Mouse (Mus musculus) midbrain, embryonic 13.5 days (tissue): ENCODE measurements around the gene Tmem9b. TPM values are rescaled to one million over a fixed set of nuclear protein-coding genes. Genes with fewer than 3 reads are reported as not detected.

Experiments used
- ATAC-seq: fragments of 200-750 bp; cut with Nextera tagmentation; 2 replicates; pipeline ENCODE4 v1.8.0; 2017; ENCODE audit warnings: mild to moderate bottlenecking, moderate TSS enrichment, moderate library complexity
- H3K27ac ChIP-seq: fragments of 300-500 bp; sonication (generic); 2 replicates; pipeline ENCODE4 v1.5.1; 2015; ENCODE audit warnings: inconsistent platforms, mild to moderate bottlenecking, moderate library complexity
- H3K27me3 ChIP-seq: fragments of 300-500 bp; sonication (generic); 2 replicates; pipeline ENCODE4 v1.6.1; 2015; ENCODE audit warnings: mild to moderate bottlenecking, inconsistent platforms
- H3K36me3 ChIP-seq: fragments of 300-500 bp; sonication (generic); 2 replicates; pipeline ENCODE4 v1.6.1; 2015; ENCODE audit warnings: mild to moderate bottlenecking, inconsistent platforms
- H3K4me1 ChIP-seq: fragments of 300-500 bp; sonication (generic); replicated peaks from 2 replicates; pipeline ENCODE4 v1.6.1; 2015; ENCODE audit warnings: inconsistent platforms
- H3K4me2 ChIP-seq: fragments of 300-500 bp; sonication (generic); replicated peaks from 2 replicates; pipeline ENCODE4 v1.6.1; 2015; ENCODE audit warnings: moderate library complexity, mild to moderate bottlenecking, inconsistent platforms
- H3K4me3 ChIP-seq: fragments of 300-500 bp; sonication (generic); replicated peaks from 2 replicates; pipeline ENCODE4 v1.5.1; 2015; ENCODE audit warnings: mild to moderate bottlenecking, inconsistent platforms
- H3K9ac ChIP-seq: fragments of 300-500 bp; sonication (generic); replicated peaks from 2 replicates; pipeline ENCODE4 v1.6.1; 2015; ENCODE audit warnings: mild to moderate bottlenecking, inconsistent platforms
- H3K9me3 ChIP-seq: fragments of 300-500 bp; sonication (generic); 2 replicates; pipeline ENCODE4 v1.6.1; 2016; ENCODE audit warnings: mild to moderate bottlenecking, inconsistent platforms
- WGBS: fragments of 180-500 bp; shearing (Covaris S2); methylation state at CpG from one replicate; pipeline ENCODE4 v1.1.7; 2015; 5-methylcytosine and 5-hydroxymethylcytosine counted together
- polyA plus RNA-seq: library from polyadenylated mRNA; unstranded; fragments of >200 nt; fragmentation: Nextera tagmentation; extraction: Ambion mirVana; gene quantifications from 2 replicates; pipeline ENCODE4 v1.2.1, GENCODE M21; 2015

Gene Tmem9b
- 86.2 and 91.1 TPM in 2 replicates for polyA plus RNA-seq

DNA sequence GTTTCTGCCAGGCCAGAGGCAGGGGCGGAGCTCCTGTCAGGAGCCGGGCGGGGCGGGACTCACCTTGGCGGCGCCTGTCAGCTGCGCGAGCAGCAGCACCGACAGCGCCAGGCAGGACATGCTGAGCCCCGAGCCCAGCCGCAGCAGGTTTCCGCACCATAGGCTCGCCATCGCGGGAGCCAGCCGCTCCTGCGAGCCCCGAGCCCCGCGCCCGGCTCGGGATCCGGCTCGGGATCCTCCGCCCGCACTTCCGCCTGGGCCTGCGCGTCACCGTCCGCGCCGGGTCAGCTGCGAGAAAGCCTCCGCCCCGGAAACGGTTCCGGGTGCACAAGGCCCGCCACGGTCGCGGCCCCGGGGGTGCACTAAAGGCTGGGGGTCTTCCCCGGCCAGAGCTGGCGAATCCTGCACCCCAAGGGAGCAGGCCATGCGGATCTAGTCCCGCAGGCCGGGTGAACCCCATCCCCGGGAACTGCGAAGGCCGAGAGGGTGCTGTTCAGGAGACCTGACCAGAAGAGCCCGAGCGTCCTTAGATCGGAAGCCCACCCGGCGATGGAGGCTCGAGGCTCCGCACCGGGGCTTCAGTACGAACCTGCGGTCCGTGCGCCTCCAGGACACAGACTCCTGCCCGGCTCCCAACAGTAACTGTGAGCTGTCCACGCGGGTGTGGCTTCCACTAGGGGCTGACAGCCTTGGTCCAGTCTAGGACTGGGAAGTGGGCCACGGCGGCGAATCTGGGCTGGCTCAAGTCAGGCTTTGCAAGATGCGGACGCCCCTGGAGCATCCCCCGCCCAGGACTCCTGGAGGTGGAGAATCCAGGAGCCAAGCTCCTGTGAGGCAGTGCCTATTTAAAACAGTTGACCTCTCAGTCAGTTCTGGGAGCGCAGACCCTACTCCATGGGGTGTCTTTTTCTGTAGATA, at the start of gene Tmem9b:
Gene Tmem9b, minus strand, starts transcription at position 868 of the 918 bp plus-strand sequence.
- Histone ChIP-seq H3K9ac (peak within 1 kb of the TSS; percentile 97), H3K36me3 (peaks cover 5% of the 10 kb centered on the region), H3K4me1 (peaks cover 25% of the 10 kb centered on the region), H3K4me2 (peak within 1 kb of the TSS; percentile 93), H3K27ac (peak within 1 kb of the TSS; percentile 87), H3K27me3 (no peaks in the 10 kb centered on the region), H3K4me3 (peak within 1 kb of the TSS; percentile 91), H3K9me3 (no peaks in the 10 kb centered on the region)
- under 1% methylated on average over 74 of the region's 74 CpGs for WGBS
- peak; percentile 95 for ATAC-seq

DNA sequence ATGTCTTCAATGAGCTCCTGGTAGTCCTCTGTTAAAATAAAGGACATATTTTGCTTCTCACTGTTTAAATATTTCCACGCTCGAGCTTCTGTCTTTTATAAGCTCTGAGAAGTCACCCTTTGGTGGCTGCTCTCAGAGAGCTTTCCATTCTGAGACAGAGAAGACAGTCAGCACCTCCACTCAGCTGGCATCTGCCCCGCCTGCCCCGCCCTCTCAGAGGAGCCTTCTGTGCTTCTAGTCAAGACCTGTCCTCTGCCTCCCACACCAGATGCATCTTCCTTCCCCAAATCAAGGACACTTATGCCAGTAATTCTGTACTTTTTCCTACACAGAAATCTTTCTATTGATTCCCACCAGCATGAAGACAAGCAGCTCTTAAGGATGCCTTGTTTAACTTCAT, 48.0 kb upstream of the Tmem9b start:
- no peaks in the 10 kb centered on the region for H3K36me3 ChIP-seq
- no peak for ATAC-seq
- H3K4me2 ChIP-seq = no peak overlapping the region
- H3K27ac ChIP-seq = no peak overlapping the region
- H3K27me3 ChIP-seq = no peaks in the 10 kb centered on the region
- no peak overlapping the region for H3K4me3 ChIP-seq
- no peaks in the 10 kb centered on the region for H3K9me3 ChIP-seq
- no peak overlapping the region for H3K9ac ChIP-seq
- no peaks in the 10 kb centered on the region for H3K4me1 ChIP-seq
- 87% methylated on average over 4 of the region's 4 CpGs for WGBS

DNA sequence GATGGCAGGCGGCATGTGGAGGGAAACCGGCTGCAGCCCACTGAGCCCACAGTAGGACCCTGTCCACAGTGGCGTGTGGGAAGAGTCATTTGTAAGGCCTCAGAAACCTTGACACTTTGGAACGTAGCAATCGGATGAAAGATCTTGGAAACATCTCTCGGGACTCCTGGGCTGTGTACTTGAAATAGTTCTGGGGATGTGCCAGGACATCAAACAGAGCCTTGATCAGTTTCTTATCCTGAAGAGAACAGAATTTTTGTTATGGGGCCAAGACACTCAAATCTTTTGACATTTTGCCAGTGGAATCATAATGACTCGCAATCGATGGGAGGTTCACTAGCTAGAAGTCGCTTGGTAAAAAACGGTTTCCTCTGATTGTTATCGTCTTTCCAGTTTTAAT, 46.5 kb upstream of the Tmem9b start:
- Histone ChIP-seq H3K9me3 (no peaks in the 10 kb centered on the region), H3K27me3 (no peaks in the 10 kb centered on the region), H3K4me2 (no peak overlapping the region), H3K4me3 (no peak overlapping the region), H3K9ac (no peak overlapping the region), H3K27ac (no peak overlapping the region), H3K36me3 (no peaks in the 10 kb centered on the region), H3K4me1 (no peaks in the 10 kb centered on the region)
- ATAC-seq = no peak
- WGBS = 86% methylated on average over 11 of the region's 11 CpGs

DNA sequence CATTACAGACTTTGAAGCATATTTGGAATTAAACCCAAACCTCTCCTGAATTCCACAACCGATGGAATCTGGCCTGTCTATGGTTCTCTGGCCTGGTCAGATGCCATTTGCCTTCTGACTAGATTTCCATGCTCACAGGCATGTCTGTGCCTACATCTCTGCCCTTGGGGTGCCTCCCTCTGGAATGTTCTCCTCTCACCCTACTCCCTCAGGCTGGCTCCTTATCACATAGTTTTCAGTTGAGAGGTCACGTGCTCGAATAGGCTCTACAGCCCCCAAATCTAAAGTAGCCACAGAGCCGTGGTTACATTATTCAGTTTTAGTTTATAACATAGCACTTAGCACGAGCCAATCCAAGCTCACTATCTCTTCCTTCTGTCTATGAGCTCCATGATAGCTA, 42.9 kb upstream of the Tmem9b start:
- Histone ChIP-seq H3K36me3 (no peaks in the 10 kb centered on the region), H3K4me2 (no peak overlapping the region), H3K27me3 (no peaks in the 10 kb centered on the region; the same call in 1 of the 2 replicates), H3K9ac (no peak overlapping the region), H3K27ac (no peak overlapping the region), H3K4me3 (no peak overlapping the region), H3K9me3 (no peaks in the 10 kb centered on the region), H3K4me1 (no peaks in the 10 kb centered on the region)
- WGBS = 86% methylated on average over 5 of the region's 5 CpGs
- ATAC-seq = no peak

DNA sequence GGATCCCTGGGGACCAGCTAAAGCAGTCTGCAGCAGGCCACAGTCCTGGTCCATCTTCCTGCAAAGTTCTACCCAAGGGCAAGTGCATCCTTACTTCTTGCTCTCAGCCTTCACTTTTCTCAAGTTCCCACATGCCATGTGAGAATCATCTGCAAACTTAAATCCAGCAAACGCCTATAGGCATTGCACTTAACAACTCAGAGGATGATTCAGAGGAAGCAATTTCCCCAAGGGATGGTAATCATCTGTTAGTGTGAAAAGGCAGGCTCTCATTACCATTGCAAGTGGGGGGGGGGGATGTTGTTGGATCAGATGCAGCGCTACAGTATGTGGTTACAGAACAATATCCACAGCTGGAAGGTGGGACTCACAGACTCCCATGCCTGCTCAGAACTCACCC, 41.9 kb upstream of the Tmem9b start:
- Histone ChIP-seq H3K9ac (no peak overlapping the region), H3K4me1 (no peaks in the 10 kb centered on the region), H3K4me2 (no peak overlapping the region), H3K36me3 (no peaks in the 10 kb centered on the region), H3K27ac (no peak overlapping the region), H3K4me3 (no peak overlapping the region), H3K9me3 (no peaks in the 10 kb centered on the region), H3K27me3 (no peaks in the 10 kb centered on the region; the same call in 1 of the 2 replicates)
- ATAC-seq = no peak
- 73% methylated on average over 2 of the region's 2 CpGs for WGBS

DNA sequence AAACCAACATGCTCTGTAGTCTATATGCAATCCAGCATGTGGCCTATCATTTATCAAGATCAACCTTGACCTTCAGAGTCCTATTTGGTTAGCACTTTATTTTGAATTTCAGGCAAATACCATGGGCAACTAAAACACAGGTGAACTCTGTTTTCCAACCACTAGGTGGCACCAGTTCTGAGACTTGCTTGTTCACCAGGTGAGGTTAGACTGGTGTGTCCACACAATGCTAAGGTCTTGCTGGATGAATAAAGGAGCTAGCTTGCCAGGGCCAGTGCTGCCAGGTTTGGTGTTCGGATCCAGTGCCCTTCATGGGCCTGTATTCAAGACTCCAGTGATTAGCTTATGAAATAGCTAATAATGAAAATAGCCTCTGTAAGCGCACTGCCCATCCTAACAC, 40.1 kb upstream of the Tmem9b start:
- ATAC-seq = 0 out of 2 replicates have a peak, but pooled peaks have one; percentile 27
- WGBS = 80% methylated on average over 2 of the region's 2 CpGs

DNA sequence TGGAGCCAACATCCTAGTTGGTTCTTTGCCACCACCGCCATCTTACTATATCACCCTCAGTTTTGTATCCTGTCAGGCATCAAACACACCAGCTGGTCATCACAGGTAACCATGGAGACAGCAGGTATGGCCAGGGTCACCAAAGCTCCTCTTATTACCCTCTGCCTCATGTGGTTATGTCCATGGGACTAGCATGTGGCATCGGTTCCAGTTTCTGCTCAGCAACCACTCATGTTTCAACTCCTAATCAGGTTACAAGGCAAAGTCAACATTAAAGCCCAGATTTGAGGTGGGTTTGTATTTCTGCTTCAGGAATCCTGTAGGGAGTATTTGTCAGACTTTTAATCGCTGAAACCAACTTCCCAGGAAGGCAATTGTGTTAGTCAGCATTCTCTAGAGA, 38.1 kb upstream of the Tmem9b start:
- Histone ChIP-seq H3K27ac (no peak overlapping the region), H3K27me3 (no peaks in the 10 kb centered on the region; the same call in 1 of the 2 replicates), H3K36me3 (no peaks in the 10 kb centered on the region), H3K9me3 (no peaks in the 10 kb centered on the region), H3K4me2 (no peak overlapping the region), H3K4me1 (no peaks in the 10 kb centered on the region), H3K9ac (no peak overlapping the region), H3K4me3 (no peak overlapping the region)
- no peak for ATAC-seq
- WGBS = 81% methylated on average over 3 of the region's 3 CpGs

More for the DNA sequence above, 40.1 kb upstream of the Tmem9b start:
- no peak overlapping the region for H3K4me2 ChIP-seq
- H3K27me3 ChIP-seq = no peaks in the 10 kb centered on the region; the same call in 1 of the 2 replicates
- H3K4me3 ChIP-seq = no peak overlapping the region
- no peak overlapping the region for H3K9ac ChIP-seq
- no peaks in the 10 kb centered on the region for H3K9me3 ChIP-seq
- H3K4me1 ChIP-seq = no peaks in the 10 kb centered on the region
- no peaks in the 10 kb centered on the region for H3K36me3 ChIP-seq
- H3K27ac ChIP-seq = no peak overlapping the region

DNA sequence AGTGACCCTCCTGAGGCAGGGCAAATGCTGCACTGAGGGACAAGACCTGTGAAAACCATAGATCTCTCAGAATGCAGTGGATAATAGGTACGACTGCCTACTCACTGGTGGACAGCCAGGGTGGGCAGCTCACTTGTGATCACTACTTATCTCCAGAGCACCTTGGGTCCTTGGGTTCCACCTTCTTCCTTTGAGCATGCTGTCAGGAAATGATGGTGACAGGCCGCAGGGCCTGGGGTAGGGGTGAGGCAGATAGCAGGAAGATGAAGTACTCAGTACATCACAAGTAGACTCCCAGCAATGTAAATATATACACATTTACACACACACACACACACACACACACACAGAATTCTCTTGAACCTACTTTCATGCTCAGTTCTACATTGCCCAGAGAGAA, 35.2 kb upstream of the Tmem9b start:
- Histone ChIP-seq H3K4me3 (no peak overlapping the region), H3K9ac (no peak overlapping the region), H3K27ac (no peak overlapping the region), H3K9me3 (no peaks in the 10 kb centered on the region), H3K4me2 (no peak overlapping the region), H3K27me3 (peaks cover 6% of the 10 kb centered on the region), H3K4me1 (no peaks in the 10 kb centered on the region), H3K36me3 (no peaks in the 10 kb centered on the region)
- no peak for ATAC-seq
- 91% methylated on average over 2 of the region's 2 CpGs for WGBS

DNA sequence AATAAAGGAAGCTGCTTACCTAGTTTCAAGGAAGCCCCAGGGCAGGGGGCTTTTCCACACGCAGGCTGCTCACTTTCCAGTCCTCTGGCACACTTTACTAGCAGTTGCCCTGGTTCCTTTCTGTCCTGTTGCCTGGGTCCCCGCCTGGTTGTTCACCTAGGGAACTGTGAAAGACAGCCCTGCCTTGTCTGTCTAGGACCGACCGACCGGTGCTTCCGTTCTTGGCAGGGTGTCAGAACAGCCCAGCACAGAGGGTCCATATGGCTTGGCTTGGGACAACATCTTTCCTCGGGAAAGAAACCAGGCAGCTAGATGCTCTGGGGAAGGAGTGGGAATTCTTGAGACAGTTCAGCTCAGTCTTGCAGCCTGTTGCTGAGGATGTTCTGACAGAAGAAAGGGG, 30.6 kb upstream of the Tmem9b start:
- Histone ChIP-seq H3K36me3 (no peaks in the 10 kb centered on the region), H3K4me2 (no peak overlapping the region), H3K27ac (no peak overlapping the region), H3K9ac (no peak overlapping the region), H3K27me3 (peaks cover 44% of the 10 kb centered on the region), H3K4me1 (peaks cover 14% of the 10 kb centered on the region), H3K4me3 (no peak overlapping the region), H3K9me3 (no peaks in the 10 kb centered on the region)
- WGBS = 58% methylated on average over 7 of the region's 7 CpGs
- ATAC-seq = no peak

DNA sequence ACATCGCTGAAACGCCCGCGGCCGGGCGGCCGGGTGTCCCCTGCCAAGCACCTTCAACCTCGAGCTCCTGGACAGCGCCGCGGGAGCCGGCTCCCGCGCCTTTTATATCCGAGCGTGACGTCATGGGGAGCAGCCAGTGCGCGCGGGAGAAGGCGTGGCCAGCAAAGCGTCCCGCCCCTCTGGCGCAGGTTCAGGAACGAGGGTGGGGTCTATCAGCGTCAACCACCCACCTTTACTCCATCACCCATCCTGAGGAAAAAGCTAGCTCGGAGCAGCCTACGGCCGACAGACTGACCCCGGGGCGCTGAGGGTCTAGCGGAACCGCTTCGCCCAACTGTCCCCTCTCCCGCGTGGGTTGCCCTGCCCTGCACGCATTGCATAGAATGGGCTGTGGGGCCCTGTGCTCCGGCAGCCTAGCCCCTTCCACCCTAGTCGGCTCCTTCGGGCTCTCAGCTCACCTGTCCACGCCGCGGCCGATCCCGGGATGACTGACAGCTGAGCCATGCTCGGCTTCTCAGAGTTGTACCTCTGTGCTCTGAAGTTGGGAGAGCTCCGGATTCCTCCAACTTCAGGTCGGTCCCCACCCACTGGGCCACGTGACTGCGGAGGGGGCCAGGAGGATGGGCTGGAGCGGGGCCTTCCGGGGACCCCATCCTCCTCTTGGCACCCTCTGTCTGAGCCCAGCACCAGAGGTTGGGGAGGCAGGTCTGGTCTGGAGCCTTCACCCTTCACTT, 29.0 kb upstream of the Tmem9b start, which contains the start of gene Nrip3:
Gene Nrip3, minus strand, starts transcription at position 556 of the 734 bp plus-strand sequence.
- under 1% methylated on average over 52 of the region's 52 CpGs for WGBS
- H3K4me2 ChIP-seq = peak within 1 kb of the TSS; percentile 96
- peaks cover 14% of the 10 kb centered on the region for H3K4me1 ChIP-seq
- peak within 1 kb of the TSS; percentile 71 for H3K9ac ChIP-seq
- no peaks in the 10 kb centered on the region for H3K9me3 ChIP-seq
- peak within 1 kb of the TSS; percentile 57 for H3K4me3 ChIP-seq
- H3K27ac ChIP-seq = no peak within 1 kb of the TSS
- H3K27me3 ChIP-seq = peaks cover 44% of the 10 kb centered on the region
- H3K36me3 ChIP-seq = no peaks in the 10 kb centered on the region
- peak; percentile 91 for ATAC-seq

DNA sequence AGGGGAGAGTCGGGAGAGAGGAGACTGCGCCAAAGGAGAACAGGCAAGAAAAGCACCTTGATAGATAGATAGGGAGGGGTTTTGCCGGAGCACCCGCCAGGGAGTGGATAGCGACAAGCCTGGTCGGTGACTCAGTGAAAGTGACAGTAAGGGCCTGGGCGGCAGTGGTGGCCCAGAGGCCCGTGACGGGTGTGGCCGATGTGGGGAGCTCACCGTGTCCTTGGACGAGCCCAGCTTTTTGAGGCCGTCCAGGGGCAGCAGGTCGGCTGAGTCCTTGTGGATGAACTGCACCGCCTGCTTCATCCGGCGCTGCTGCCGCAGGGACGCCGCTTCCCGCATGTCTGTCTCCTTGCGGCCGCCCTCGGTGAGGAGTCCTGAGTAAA, 28.4 kb upstream of the Tmem9b start:
- under 1% methylated on average over 24 of the region's 24 CpGs for WGBS
- Histone ChIP-seq H3K27ac (no peak overlapping the region), H3K4me2 (peak overlapping the region; percentile 96), H3K36me3 (no peaks in the 10 kb centered on the region), H3K9me3 (no peaks in the 10 kb centered on the region), H3K27me3 (peaks cover 44% of the 10 kb centered on the region), H3K9ac (peak overlapping the region; percentile 71), H3K4me3 (peak overlapping the region; percentile 57), H3K4me1 (peaks cover 14% of the 10 kb centered on the region)
- ATAC-seq = peak; percentile 82

DNA sequence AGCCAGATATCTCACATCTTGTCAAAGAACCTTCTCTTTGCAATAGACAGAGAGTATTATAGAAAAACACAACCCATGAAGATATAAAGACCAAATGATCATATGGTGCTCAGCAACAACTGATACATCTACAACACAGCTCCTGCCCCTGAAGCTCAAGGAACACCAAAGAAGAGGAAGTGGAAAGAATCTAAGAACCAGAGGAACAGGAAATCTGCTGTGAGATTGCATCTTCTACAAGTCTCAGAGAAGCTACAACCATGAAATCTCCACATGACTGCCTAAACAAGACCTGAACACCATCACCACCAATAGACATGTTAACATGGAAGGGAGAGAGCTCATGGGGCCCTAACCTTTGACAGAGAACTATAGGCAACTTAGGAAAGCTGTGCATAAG, 19.6 kb upstream of the Tmem9b start:
- Histone ChIP-seq H3K27ac (no peak overlapping the region), H3K27me3 (no peaks in the 10 kb centered on the region), H3K36me3 (no peaks in the 10 kb centered on the region), H3K9me3 (no peaks in the 10 kb centered on the region), H3K9ac (no peak overlapping the region), H3K4me1 (no peaks in the 10 kb centered on the region), H3K4me2 (no peak overlapping the region), H3K4me3 (no peak overlapping the region)
- no peak for ATAC-seq
